Mouse (Mus musculus) kidney, embryonic 14.5 days (tissue): Measurements from ENCODE around the gene Dync2li1. TPM values are rescaled to one million over a fixed set of nuclear protein-coding genes. Genes with fewer than 3 reads are reported as not detected.

Experiments used
- ATAC-seq: fragments of 200-750 bp; cut with Nextera tagmentation; 2 replicates; pipeline ENCODE4 v1.8.0; 2017; ENCODE audit warnings: moderate number of reproducible peaks, mild to moderate bottlenecking, moderate TSS enrichment, moderate library complexity; ENCODE audit not compliant: low FRiP score, low TSS enrichment
- H3K27ac ChIP-seq: fragments of 300-500 bp; sonication (generic); 2 replicates; pipeline ENCODE4 v1.5.1; 2014; ENCODE audit warnings: low read depth, mild to moderate bottlenecking, low read length, moderate library complexity, mixed read lengths
- H3K27me3 ChIP-seq: fragments of 300-500 bp; sonication (generic); 2 replicates; pipeline ENCODE4 v1.6.1; 2014; ENCODE audit warnings: mild to moderate bottlenecking, low read length; ENCODE audit not compliant: control insufficient read depth, insufficient read depth
- H3K36me3 ChIP-seq: fragments of 300-500 bp; sonication (generic); 2 replicates; pipeline ENCODE4 v1.6.1; 2014; ENCODE audit warnings: low read length, mixed read lengths; ENCODE audit not compliant: control insufficient read depth, insufficient read depth
- H3K4me1 ChIP-seq: fragments of 300-500 bp; sonication (generic); 2 replicates; pipeline ENCODE4 v1.6.1; 2014; ENCODE audit warnings: low read length, mixed read lengths; ENCODE audit not compliant: control insufficient read depth, insufficient read depth
- H3K4me2 ChIP-seq: fragments of 300-500 bp; sonication (generic); replicated peaks from 2 replicates; pipeline ENCODE4 v1.6.1; 2014; ENCODE audit warnings: low read depth, mild to moderate bottlenecking, low read length
- H3K4me3 ChIP-seq: fragments of 300-500 bp; sonication (generic); 2 replicates; pipeline ENCODE4 v1.5.1; 2014; ENCODE audit warnings: mild to moderate bottlenecking, low read length
- H3K9ac ChIP-seq: fragments of 300-500 bp; sonication (generic); 2 replicates; pipeline ENCODE4 v1.6.1; 2014; ENCODE audit warnings: low read depth, mild to moderate bottlenecking, low read length, moderate library complexity
- H3K9me3 ChIP-seq: fragments of 300-500 bp; sonication (generic); 2 replicates; pipeline ENCODE4 v1.6.1; 2016; ENCODE audit warnings: low read length; ENCODE audit not compliant: control insufficient read depth
- WGBS: fragments of 180-500 bp; shearing (Covaris S2); extraction: QIAGEN DNeasy Blood & Tissue Kit; methylation state at CpG from one replicate; pipeline ENCODE4 v1.1.7; 2014; 5-methylcytosine and 5-hydroxymethylcytosine counted together
- polyA plus RNA-seq: library from polyadenylated mRNA; unstranded; fragments of >200 nt; fragmentation: Nextera tagmentation; extraction: Ambion mirVana; gene quantifications from 2 replicates; pipeline ENCODE4 v1.2.1, GENCODE M21; 2014

Dync2li1 gene
- polyA plus RNA-seq, 1 experiment from 2014 or later, result 48.7 TPM

- no peak overlapping the region for H3K4me2 ChIP-seq
- ATAC-seq, result no peak
- H3K4me3 ChIP-seq, result no peak overlapping the region
- H3K4me1 ChIP-seq, result peaks cover 19% of the 10 kb centered on the region; the same call in 1 of the 2 replicates
- H3K27ac ChIP-seq, result no peak overlapping the region
- H3K36me3 ChIP-seq, result no peaks in the 10 kb centered on the region
- no peaks in the 10 kb centered on the region for H3K9me3 ChIP-seq
- no peak overlapping the region for H3K9ac ChIP-seq
- WGBS, result 19% methylated on average over 5 of the region's 7 CpGs
- H3K27me3 ChIP-seq, result no peaks in the 10 kb centered on the region
Observed at GRCm38 (mm10) chr17:84645894-84646293, 19.6 kb downstream of the Dync2li1 start.

GRCm38 (mm10) chr17:84646477-84646876 is 20.2 kb downstream of the Dync2li1 start:
- Histone ChIP-seq H3K4me1 (peaks cover 19% of the 10 kb centered on the region; the same call in 1 of the 2 replicates), H3K27ac (no peak overlapping the region), H3K9me3 (no peaks in the 10 kb centered on the region), H3K4me2 (no peak overlapping the region), H3K4me3 (no peak overlapping the region), H3K9ac (no peak overlapping the region), H3K36me3 (no peaks in the 10 kb centered on the region), H3K27me3 (no peaks in the 10 kb centered on the region)
- 53% methylated on average over 2 of the region's 2 CpGs for WGBS
- ATAC-seq, result no peak

DNA sequence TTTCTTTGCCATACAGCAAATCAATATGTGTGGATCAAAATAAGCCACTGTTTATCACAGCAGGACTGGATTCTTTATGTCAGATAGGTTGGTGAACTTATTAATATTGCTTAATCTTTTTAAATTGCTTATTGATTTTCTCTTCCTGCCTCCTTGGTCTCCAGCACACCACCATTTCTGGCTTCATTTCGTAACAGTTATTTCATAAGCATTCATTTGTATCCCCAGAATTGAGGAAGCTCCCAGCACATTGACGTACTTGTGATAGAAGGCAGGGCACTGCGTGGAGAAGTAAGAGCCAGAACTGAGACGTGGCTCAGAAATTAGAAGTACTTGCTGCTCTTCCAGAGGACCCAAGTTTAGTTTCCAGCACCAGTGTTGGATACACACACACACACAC is 21.3 kb downstream of the Dync2li1 start:
- no peak for ATAC-seq
- WGBS, result 91% methylated on average over 4 of the region's 4 CpGs

DNA sequence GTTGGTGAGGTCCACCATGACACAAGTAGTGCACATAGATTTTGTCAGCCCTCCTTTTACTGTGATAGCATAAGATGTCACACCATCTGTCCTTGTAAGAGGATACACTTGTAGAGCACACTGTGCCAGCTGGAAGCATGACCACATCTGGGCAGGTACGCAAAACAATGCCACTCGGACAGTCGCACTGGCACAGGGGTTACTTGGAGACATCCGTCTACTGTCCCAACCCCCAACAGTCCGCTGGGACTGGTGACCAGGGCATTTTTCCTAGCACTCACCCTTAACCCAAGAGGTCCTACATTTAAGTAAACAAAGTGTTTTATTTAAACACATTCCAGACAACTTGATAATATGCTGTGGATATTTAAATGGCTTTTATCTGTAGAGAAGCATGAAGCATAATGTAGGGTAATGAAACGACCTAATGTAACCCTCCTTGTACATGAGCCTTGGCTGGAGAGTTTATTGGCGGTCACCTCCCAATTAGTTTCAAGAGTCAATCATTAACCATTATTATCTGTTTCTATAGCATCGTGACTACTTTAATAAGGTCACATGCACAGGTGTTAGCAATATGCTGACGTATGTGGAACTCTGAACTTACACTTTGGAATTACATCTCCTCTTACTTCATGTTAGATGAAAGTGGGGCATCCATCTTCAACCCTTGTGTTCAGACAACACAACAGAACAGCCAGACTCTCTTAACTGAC is 24.2 kb downstream of the Dync2li1 start:
- Histone ChIP-seq H3K9ac (no peak overlapping the region), H3K36me3 (peaks cover 5% of the 10 kb centered on the region; the same call in 1 of the 2 replicates), H3K4me2 (no peak overlapping the region), H3K4me3 (no peak overlapping the region), H3K27me3 (no peaks in the 10 kb centered on the region), H3K4me1 (peaks cover 9% of the 10 kb centered on the region; the same call in 1 of the 2 replicates), H3K27ac (no peak overlapping the region), H3K9me3 (no peaks in the 10 kb centered on the region)
- WGBS, result 90% methylated on average over 9 of the region's 9 CpGs
- no peak for ATAC-seq

More for the DNA sequence above, 21.3 kb downstream of the Dync2li1 start:
- no peak overlapping the region for H3K4me2 ChIP-seq
- H3K9ac ChIP-seq, result no peak overlapping the region
- H3K9me3 ChIP-seq, result no peaks in the 10 kb centered on the region
- H3K4me1 ChIP-seq, result peaks cover 17% of the 10 kb centered on the region; the same call in 1 of the 2 replicates
- no peak overlapping the region for H3K4me3 ChIP-seq
- H3K27me3 ChIP-seq, result no peaks in the 10 kb centered on the region
- H3K36me3 ChIP-seq, result peaks cover 5% of the 10 kb centered on the region; the same call in 1 of the 2 replicates
- no peak overlapping the region for H3K27ac ChIP-seq

DNA sequence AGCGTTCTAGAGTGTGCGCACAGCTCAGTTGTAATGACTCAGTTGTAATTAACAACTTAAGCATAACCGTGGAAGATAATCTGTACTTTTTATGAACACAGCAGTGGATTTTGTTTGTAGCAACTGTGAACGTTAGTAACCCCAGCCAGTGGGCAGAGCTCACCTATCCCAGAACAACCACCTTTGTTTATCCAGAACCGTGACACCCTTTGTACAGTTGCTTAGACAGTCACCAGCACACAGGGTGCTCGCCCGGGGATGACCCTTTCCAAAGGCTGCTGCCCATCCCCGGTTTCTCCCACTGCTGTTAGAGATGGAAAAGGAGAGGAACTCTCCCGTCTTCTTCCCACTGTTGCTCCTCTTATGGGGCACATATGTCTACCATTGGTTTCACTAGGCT is 27.2 kb downstream of the Dync2li1 start:
- no peaks in the 10 kb centered on the region for H3K9me3 ChIP-seq
- WGBS, result 91% methylated on average over 9 of the region's 9 CpGs
- H3K36me3 ChIP-seq, result peaks cover 5% of the 10 kb centered on the region; the same call in 1 of the 2 replicates
- H3K4me1 ChIP-seq, result no peaks in the 10 kb centered on the region
- no peak overlapping the region for H3K9ac ChIP-seq
- ATAC-seq, result no peak
- no peak overlapping the region for H3K4me2 ChIP-seq
- no peak overlapping the region for H3K27ac ChIP-seq
- H3K4me3 ChIP-seq, result no peak overlapping the region
- no peaks in the 10 kb centered on the region for H3K27me3 ChIP-seq

- Histone ChIP-seq H3K4me2 (no peak overlapping the region), H3K36me3 (peaks cover 5% of the 10 kb centered on the region; the same call in 1 of the 2 replicates), H3K9ac (no peak overlapping the region), H3K9me3 (no peaks in the 10 kb centered on the region), H3K4me1 (no peaks in the 10 kb centered on the region), H3K4me3 (no peak overlapping the region), H3K27ac (no peak overlapping the region), H3K27me3 (no peaks in the 10 kb centered on the region)
- no peak for ATAC-seq
- 39% methylated on average over 5 of the region's 5 CpGs for WGBS
Observed at GRCm38 (mm10) chr17:84656205-84656604, 29.9 kb downstream of the Dync2li1 start.

DNA sequence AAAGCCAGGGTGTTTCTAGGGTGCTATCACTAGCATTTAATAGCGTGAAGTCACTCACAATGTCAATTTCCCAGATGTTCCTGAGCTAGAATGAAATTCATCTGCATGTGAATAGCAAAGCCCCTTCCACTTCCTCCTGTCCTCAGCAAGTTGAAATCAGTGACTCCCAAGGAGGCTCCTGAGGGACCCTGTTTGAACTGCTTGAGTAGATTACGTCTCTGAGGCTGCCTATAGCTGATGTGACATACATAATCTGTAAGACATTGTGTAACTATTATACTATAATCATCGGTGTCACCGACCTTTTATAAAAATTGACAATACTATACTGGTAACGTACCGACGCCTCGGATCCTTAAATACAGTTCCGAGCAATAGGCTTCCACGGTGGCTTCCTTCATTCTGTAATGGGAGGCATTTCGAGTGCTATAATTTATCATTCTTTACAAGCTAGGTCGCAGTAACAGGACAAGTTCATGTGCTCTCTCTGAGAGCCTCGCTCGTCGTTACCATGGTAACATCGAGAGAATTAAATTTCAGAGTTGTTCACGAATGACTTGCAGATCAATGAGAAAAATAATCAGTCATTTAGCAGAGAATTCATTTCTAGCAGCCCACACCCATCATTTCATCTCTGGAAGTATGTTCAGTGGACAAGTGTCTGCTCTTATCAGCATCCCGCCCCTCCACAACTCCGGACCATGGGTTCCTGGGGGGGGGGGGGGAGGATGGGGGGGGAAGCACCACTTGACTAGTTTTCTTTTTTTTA is 30.5 kb downstream of the Dync2li1 start:
- ATAC-seq, result 0 out of 2 replicates have a peak, but pooled peaks have one; percentile 14
- 33% methylated on average over 19 of the region's 19 CpGs for WGBS
- no peaks in the 10 kb centered on the region for H3K27me3 ChIP-seq

DNA sequence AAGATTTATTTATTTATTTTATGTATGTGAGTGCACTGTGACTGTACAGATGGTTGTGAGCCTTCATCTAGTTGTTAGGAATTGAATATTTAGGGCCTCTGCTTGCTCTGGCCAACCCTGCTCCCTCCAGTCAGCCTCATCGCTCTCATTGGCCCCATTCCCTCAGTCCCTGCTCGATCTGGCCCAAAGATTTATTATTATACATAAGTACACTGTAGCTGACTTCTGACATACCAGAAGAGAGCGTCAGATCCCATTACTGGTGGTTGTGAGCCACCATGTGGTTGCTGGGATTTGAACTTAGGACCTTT is 31.1 kb downstream of the Dync2li1 start:
- Histone ChIP-seq H3K4me3 (no peak overlapping the region), H3K36me3 (0 out of 2 replicates have a peak, but pooled peaks cover under 1% of the 10 kb centered on the region), H3K4me2 (no peak overlapping the region), H3K4me1 (no peaks in the 10 kb centered on the region), H3K9me3 (no peaks in the 10 kb centered on the region), H3K9ac (no peak overlapping the region), H3K27me3 (no peaks in the 10 kb centered on the region), H3K27ac (no peak overlapping the region)
- 39% methylated on average over 3 of the region's 3 CpGs for WGBS
- ATAC-seq, result peak; percentile 54; the same call in 1 of the 2 replicates

More for the DNA sequence above, 30.5 kb downstream of the Dync2li1 start:
- Histone ChIP-seq H3K4me3 (no peak overlapping the region), H3K4me2 (no peak overlapping the region), H3K9ac (no peak overlapping the region), H3K4me1 (no peaks in the 10 kb centered on the region), H3K27ac (no peak overlapping the region), H3K36me3 (peaks cover 5% of the 10 kb centered on the region; the same call in 1 of the 2 replicates), H3K9me3 (no peaks in the 10 kb centered on the region)

DNA sequence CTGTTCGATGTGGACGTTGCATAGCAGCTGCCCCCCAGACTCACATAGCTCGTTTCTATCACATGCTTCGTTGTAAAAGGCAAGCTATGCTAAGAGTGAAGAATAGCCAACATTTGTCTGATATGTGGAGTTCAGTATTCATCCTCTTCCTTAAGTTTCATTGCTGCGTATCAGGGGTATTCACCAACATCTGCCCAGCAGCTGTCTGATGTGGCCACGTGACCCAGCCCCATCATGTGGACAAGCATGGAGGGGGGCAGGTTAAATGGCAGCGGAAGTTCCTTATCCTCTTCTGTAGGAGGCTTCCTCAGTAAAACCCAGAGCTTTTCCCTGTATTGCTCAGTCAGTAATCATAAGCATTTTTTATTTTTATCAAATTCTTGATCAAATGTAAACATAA is 31.5 kb downstream of the Dync2li1 start:
- no peaks in the 10 kb centered on the region for H3K27me3 ChIP-seq
- no peaks in the 10 kb centered on the region for H3K4me1 ChIP-seq
- no peak for ATAC-seq
- no peak overlapping the region for H3K4me2 ChIP-seq
- H3K9me3 ChIP-seq, result no peaks in the 10 kb centered on the region
- H3K4me3 ChIP-seq, result no peak overlapping the region
- no peaks in the 10 kb centered on the region for H3K36me3 ChIP-seq
- H3K9ac ChIP-seq, result no peak overlapping the region
- 57% methylated on average over 7 of the region's 7 CpGs for WGBS
- no peak overlapping the region for H3K27ac ChIP-seq
